ENCODE assay signal across 28 mouse cellular contexts in genomic region chr2:27591668-27592067, GRCm38 (mm10).
DNase-seq lines count a peak whose midpoint lies in the region; ATAC-seq and TF ChIP-seq lines count a peak whose summit lies in the region.
"Had no signal": no experiment of that assay in that cellular context is flagged by ENCODE, and none has a peak within 500 bp of the region (broad histone marks: within the 10 kb centered on the region; RNA-seq: fewer than 3 reads in every experiment).

No protein-coding gene starts in this region.

- ATAC-seq in intestine, embryonic 14.5 days (replicated peaks; ENCODE audit: low FRiP score, low TSS enrichment, low read depth): peak; percentile 68
- ATAC-seq in intestine, postnatal 0 days: peak; percentile 71
- ATAC-seq in limb, embryonic 11.5 days (ENCODE audit: insufficient number of reproducible peaks, low FRiP score, low TSS enrichment, low read depth): no peak
- ATAC-seq in forebrain, embryonic 11.5 days (replicated peaks; ENCODE audit: low FRiP score): no peak
- ATAC-seq: forebrain, embryonic 15.5 days; hindbrain, postnatal 0 days; Patski had no signal

- H3K4me3 ChIP-seq in intestine, embryonic 14.5 days (ENCODE audit: low read depth, low read length): no peak overlapping the region
- H3K4me3 ChIP-seq in intestine, postnatal 0 days (ENCODE audit: low read depth, low read length): no peak overlapping the region
- H3K4me3 ChIP-seq in limb, embryonic 11.5 days (ENCODE audit: low read depth, low read length): no peak overlapping the region
- no peak overlapping the region for H3K4me3 ChIP-seq in forebrain, embryonic 11.5 days (ENCODE audit: low read depth, low read length)
- H3K4me3 ChIP-seq in gastrocnemius, adult 2 months: no peak overlapping the region
- H3K4me3 ChIP-seq: embryonic facial prominence, embryonic 12.5 days; embryonic facial prominence, embryonic 15.5 days; forebrain, embryonic 12.5 days; forebrain, embryonic 15.5 days; heart, adult 2 months; heart, embryonic 10.5 days; heart, embryonic 13.5 days had no signal

- no peak overlapping the region for H3K4me2 ChIP-seq in intestine, embryonic 14.5 days (ENCODE audit: low read length)
- no peak overlapping the region for H3K4me2 ChIP-seq in intestine, postnatal 0 days (replicated peaks; ENCODE audit: low read depth)
- H3K4me2 ChIP-seq in limb, embryonic 11.5 days (ENCODE audit: low read depth, severe bottlenecking): no peak overlapping the region
- H3K4me2 ChIP-seq in forebrain, embryonic 11.5 days (ENCODE audit: low read depth, low read length, severe bottlenecking): no peak overlapping the region
- H3K4me2 ChIP-seq: embryonic facial prominence, embryonic 12.5 days; embryonic facial prominence, embryonic 15.5 days; forebrain, embryonic 12.5 days; forebrain, embryonic 15.5 days; heart, embryonic 13.5 days; hindbrain, embryonic 14.5 days had no signal

- no peaks in the 10 kb centered on the region for H3K9me3 ChIP-seq in intestine, embryonic 14.5 days (ENCODE audit: control insufficient read depth, low read length)
- no peaks in the 10 kb centered on the region for H3K9me3 ChIP-seq in intestine, postnatal 0 days (ENCODE audit: control insufficient read depth)
- no peaks in the 10 kb centered on the region for H3K9me3 ChIP-seq in limb, embryonic 11.5 days (ENCODE audit: control insufficient read depth, low read length)
- no peaks in the 10 kb centered on the region for H3K9me3 ChIP-seq in forebrain, embryonic 11.5 days (ENCODE audit: control insufficient read depth, low read length)
- H3K9me3 ChIP-seq: embryonic facial prominence, embryonic 12.5 days; embryonic facial prominence, embryonic 15.5 days; forebrain, embryonic 12.5 days; forebrain, embryonic 15.5 days; G1E; heart, embryonic 10.5 days; heart, embryonic 13.5 days had no signal

- WGBS in intestine, embryonic 14.5 days: 54% methylated on average over 5 of the region's 5 CpGs
- WGBS in intestine, postnatal 0 days: 35% methylated on average over 5 of the region's 5 CpGs
- 21% methylated on average over 5 of the region's 5 CpGs for WGBS in limb, embryonic 11.5 days
- 85% methylated on average over 5 of the region's 5 CpGs for WGBS in forebrain, embryonic 11.5 days

- H3K9ac ChIP-seq in intestine, embryonic 14.5 days (ENCODE audit: low read length): no peak overlapping the region
- H3K9ac ChIP-seq in intestine, postnatal 0 days (ENCODE audit: low read depth, low read length): no peak overlapping the region
- H3K9ac ChIP-seq in limb, embryonic 11.5 days (ENCODE audit: low read length): no peak overlapping the region
- no peak overlapping the region for H3K9ac ChIP-seq in forebrain, embryonic 11.5 days (ENCODE audit: low read length)
- H3K9ac ChIP-seq: embryonic facial prominence, embryonic 12.5 days; embryonic facial prominence, embryonic 15.5 days; forebrain, embryonic 12.5 days; forebrain, embryonic 15.5 days; heart, embryonic 13.5 days; hindbrain, embryonic 14.5 days had no signal

- H3K36me3 ChIP-seq in intestine, embryonic 14.5 days (ENCODE audit: control insufficient read depth, insufficient read depth, low read length): no peaks in the 10 kb centered on the region
- no peaks in the 10 kb centered on the region for H3K36me3 ChIP-seq in intestine, postnatal 0 days (ENCODE audit: control insufficient read depth, insufficient read depth)
- no peaks in the 10 kb centered on the region for H3K36me3 ChIP-seq in limb, embryonic 11.5 days (ENCODE audit: control insufficient read depth, insufficient read depth, low read length)
- H3K36me3 ChIP-seq in forebrain, embryonic 11.5 days (ENCODE audit: control insufficient read depth, insufficient read depth, low read length): no peaks in the 10 kb centered on the region
- H3K36me3 ChIP-seq: embryonic facial prominence, embryonic 12.5 days; embryonic facial prominence, embryonic 15.5 days; forebrain, embryonic 12.5 days; forebrain, embryonic 15.5 days; G1E; heart, embryonic 10.5 days; heart, embryonic 13.5 days had no signal

- intact Hi-C loops in gastrocnemius, adult 2 months (cut with DNase I): loop anchor here (5.0 kb wide), 1 partner anchor 86 kb away; the partner anchor contains the start of gene Rxra

- TF ChIP-seq CTCF in intestine, postnatal 0 days (IDR thresholded peaks at IDR 0.05; ENCODE audit: low read depth): no peak
- TF ChIP-seq CTCF in gastrocnemius, adult 2 months (IDR thresholded peaks at IDR 0.05): no peak

- peak overlapping the region; percentile 47; the same call in 1 of the 2 replicates for H3K27ac ChIP-seq in intestine, embryonic 14.5 days (ENCODE audit: low read depth)
- no peak overlapping the region for H3K27ac ChIP-seq in intestine, postnatal 0 days (ENCODE audit: low read depth, low read length)
- no peak overlapping the region for H3K27ac ChIP-seq in limb, embryonic 11.5 days (replicated peaks; ENCODE audit: low read depth, low read length)
- H3K27ac ChIP-seq in forebrain, embryonic 11.5 days (ENCODE audit: low read depth, low read length): no peak overlapping the region
- H3K27ac ChIP-seq in gastrocnemius, adult 2 months: no peak overlapping the region
- H3K27ac ChIP-seq: embryonic facial prominence, embryonic 12.5 days; embryonic facial prominence, embryonic 15.5 days; forebrain, embryonic 12.5 days; forebrain, embryonic 15.5 days; heart, adult 2 months; heart, embryonic 10.5 days; heart, embryonic 13.5 days; hindbrain, embryonic 14.5 days; hindbrain, postnatal 0 days had no signal

- peaks cover 25% of the 10 kb centered on the region for H3K4me1 ChIP-seq in intestine, embryonic 14.5 days (replicated peaks; ENCODE audit: control insufficient read depth, insufficient read depth, low read length)
- peaks cover 10% of the 10 kb centered on the region; the same call in 1 of the 2 replicates for H3K4me1 ChIP-seq in intestine, postnatal 0 days (replicated peaks; ENCODE audit: control insufficient read depth, insufficient read depth, low read length)
- H3K4me1 ChIP-seq in limb, embryonic 11.5 days (ENCODE audit: control insufficient read depth, insufficient read depth, low read length): peaks cover 19% of the 10 kb centered on the region
- no peaks in the 10 kb centered on the region for H3K4me1 ChIP-seq in forebrain, embryonic 11.5 days (replicated peaks; ENCODE audit: control insufficient read depth, insufficient read depth, low read length)
- H3K4me1 ChIP-seq: forebrain, embryonic 12.5 days; forebrain, embryonic 15.5 days had no signal

- peak; percentile 31 for DNase-seq in forelimb bud, embryonic 11.5 days (ENCODE audit: low read depth, low spot score)
- no peak for DNase-seq in intestine, embryonic 14.5 days (ENCODE audit: low spot score)
- DNase-seq in limb, embryonic 11.5 days (ENCODE audit: low spot score): peak; percentile 28
- DNase-seq in layer of hippocampus, adult 8-10 months (ENCODE audit: low spot score in 2 of 2): no peak
- no peak for DNase-seq in forebrain, embryonic 11.5 days (ENCODE audit: low spot score)
- DNase-seq in adrenal gland, postnatal 10 days: no peak
- no peak for DNase-seq in gastrocnemius, adult 2 months
- DNase-seq: adrenal gland, postnatal 14 days; B cell, adult 2 months; cerebellum, adult 11 months; cerebellum, adult 2 months; cerebellum, adult 9-11 months; cerebellum, postnatal 25 days; gastrocnemius, postnatal 14 days; heart, adult 2 months; heart, postnatal 14 days; heart, postnatal 4 days had no signal

- no peaks in the 10 kb centered on the region for H3K27me3 ChIP-seq in intestine, embryonic 14.5 days (replicated peaks; ENCODE audit: control insufficient read depth, insufficient read depth, low read length)
- no peaks in the 10 kb centered on the region for H3K27me3 ChIP-seq in intestine, postnatal 0 days (replicated peaks; ENCODE audit: control insufficient read depth, insufficient read depth, low read length)
- H3K27me3 ChIP-seq in limb, embryonic 11.5 days (ENCODE audit: control insufficient read depth, insufficient read depth, low read length): no peaks in the 10 kb centered on the region
- H3K27me3 ChIP-seq in forebrain, embryonic 11.5 days (ENCODE audit: control insufficient read depth, insufficient read depth, low read length): no peaks in the 10 kb centered on the region
- H3K27me3 ChIP-seq: embryonic facial prominence, embryonic 12.5 days; embryonic facial prominence, embryonic 15.5 days; Patski had no signal

Comparison
In these comparisons a context has a peak if more than half of its experiments do, and no peak if none do; other contexts are left out.
1. DNase-seq: peak in forelimb bud, embryonic 11.5 days (single experiment) and limb, embryonic 11.5 days (single experiment); none in intestine, embryonic 14.5 days (single experiment), layer of hippocampus, adult 8-10 months (0 of 2), forebrain, embryonic 11.5 days (single experiment), adrenal gland, postnatal 10 days (single experiment) and gastrocnemius, adult 2 months (single experiment).
2. ATAC-seq: peak in intestine, embryonic 14.5 days (single experiment) and intestine, postnatal 0 days (single experiment); none in limb, embryonic 11.5 days (single experiment) and forebrain, embryonic 11.5 days (single experiment).